Mouse (Mus musculus): ENCODE measurements around the gene Gm1979. TPM values are rescaled to one million over a fixed set of nuclear protein-coding genes. Genes with fewer than 3 reads are reported as not detected.

Gene Gm1979
- polyA plus RNA-seq (2021; fragmentation: Nextera tagmentation), result 0.09 TPM in 2 replicates
- long read RNA-seq, experiment 1, result 0 reads
- long read RNA-seq, experiment 2, partial matches to known transcripts, result 0 of 2 reads
- long read RNA-seq, experiment 2, other reads (novel, unspliced or antisense), result 2 of 2 reads

DNA sequence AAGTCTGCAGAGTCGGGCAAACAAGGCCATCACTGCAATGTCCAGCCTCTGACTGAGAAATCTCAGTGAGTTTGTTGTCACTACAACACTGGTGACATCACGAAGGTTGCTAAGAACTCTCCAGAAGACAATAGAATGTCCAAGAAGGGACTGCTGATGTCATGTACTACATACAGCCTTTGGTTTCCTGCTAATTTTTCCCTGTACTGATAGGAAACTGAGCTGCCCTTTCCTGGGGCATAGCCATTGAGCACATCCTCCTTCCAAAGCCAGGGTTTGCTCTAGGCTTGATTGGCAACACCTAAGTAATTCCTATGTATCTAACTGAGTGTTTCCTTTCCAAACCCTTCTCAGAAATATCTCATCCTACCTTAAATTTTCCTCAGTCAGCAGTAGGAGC is at the start of gene Gm1979:
Gene Gm1979, minus strand, starts transcription at position 101 of the 400 bp plus-strand sequence.

DNA sequence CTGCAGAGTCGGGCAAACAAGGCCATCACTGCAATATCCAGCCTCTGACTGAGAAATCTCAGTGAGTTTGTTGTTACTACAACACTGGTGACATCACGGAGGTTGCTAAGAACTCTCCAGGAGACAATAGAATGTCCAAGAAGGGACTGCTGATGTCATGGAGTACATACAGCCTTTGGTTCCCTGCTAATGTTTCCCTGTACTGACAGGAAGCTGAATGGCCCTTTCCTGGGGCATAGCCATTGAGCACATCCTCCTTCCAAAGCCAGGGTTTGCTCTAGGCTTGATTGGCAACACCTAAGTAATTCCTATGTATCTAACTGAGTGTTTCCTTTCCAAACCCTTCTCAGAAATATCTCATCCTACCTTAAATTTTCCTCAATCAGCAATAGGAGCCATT is 34.9 kb upstream of the Gm1979 start, which contains the start of gene Speer4a:
Gene Speer4a, minus strand, starts transcription at position 101 of the 400 bp plus-strand sequence.

DNA sequence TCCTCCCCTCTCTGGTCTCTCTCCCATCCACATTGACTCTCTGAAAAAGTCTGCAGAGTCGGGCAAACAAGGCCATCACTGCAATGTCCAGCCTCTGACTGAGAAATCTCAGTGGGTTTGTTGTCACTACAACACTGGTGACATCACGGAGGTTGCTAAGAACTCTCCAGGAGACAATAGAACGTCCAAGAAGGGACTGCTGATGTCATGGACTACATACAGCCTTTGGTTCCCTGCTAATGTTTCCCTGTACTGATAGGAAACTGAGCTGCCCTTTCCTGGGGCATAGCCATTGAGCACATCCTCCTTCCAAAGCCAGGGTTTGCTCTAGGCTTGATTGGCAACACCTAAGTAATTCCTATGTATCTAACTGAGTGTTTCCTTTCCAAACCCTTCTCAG is 18.2 kb upstream of the Gm1979 start, which contains the start of gene Gm5862:
Gene Gm5862, minus strand, starts transcription at position 101 of the 400 bp plus-strand sequence.

DNA sequence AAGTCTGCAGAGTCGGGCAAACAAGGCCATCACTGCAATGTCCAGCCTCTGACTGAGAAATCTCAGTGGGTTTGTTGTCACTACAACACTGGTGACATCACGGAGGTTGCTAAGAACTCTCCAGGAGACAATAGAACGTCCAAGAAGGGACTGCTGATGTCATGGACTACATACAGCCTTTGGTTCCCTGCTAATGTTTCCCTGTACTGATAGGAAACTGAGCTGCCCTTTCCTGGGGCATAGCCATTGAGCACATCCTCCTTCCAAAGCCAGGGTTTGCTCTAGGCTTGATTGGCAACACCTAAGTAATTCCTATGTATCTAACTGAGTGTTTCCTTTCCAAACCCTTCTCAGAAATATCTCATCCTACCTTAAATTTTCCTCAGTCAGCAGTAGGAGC is 16.0 kb downstream of the Gm1979 start, which contains the start of gene Gm21698:
Gene Gm21698, minus strand, starts transcription at position 101 of the 400 bp plus-strand sequence.

DNA sequence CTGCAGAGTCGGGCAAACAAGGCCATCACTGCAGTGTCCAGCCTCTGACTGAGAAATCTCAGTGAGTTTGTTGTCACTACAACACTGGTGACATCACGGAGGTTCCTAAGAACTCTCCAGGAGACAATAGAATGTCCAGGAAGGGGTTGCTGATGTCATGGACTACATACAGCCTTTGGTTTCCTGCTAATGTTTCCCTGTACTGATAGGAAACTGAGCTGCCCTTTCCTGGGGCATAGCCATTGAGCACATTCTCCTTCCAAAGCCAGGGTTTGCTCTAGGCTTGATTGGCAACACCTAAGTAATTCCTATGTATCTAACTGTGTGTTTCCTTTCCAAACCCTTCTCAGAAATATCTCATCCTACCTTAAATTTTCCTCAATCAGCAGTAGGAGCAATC is 32.0 kb downstream of the Gm1979 start, which contains the start of gene Gm21680:
Gene Gm21680, minus strand, starts transcription at position 101 of the 400 bp plus-strand sequence.

DNA sequence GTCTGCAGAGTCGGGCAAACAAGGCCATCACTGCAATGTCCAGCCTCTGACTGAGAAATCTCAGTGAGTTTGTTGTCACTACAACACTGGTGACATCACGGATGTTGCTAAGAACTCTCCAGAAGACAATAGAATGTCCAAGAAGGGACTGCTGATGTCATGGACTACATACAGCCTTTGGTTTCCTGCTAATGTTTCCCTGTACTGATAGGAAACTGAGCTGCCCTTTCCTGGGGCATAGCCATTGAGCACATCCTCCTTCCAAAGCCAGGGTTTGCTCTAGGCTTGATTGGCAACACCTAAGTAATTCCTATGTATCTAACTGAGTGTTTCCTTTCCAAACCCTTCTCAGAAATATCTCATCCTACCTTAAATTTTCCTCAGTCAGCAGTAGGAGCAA is 50.3 kb downstream of the Gm1979 start, which contains the start of gene Gm21671:
Gene Gm21671, minus strand, starts transcription at position 101 of the 400 bp plus-strand sequence.

Other genes starting within 250 kb of the Gm1979 start
- gene Actr3b, start 244.8 kb downstream of the Gm1979 start, polyA plus RNA-seq (2021; fragmentation: Nextera tagmentation), result 153 and 176 TPM in 2 replicates
- gene Gm21663, start 62.4 kb downstream of the Gm1979 start, polyA plus RNA-seq (2021; fragmentation: Nextera tagmentation), result not detected in 2 replicates
- 0.06 and 0.14 TPM in 2 replicates for gene Gm21671, start 50.4 kb downstream of the Gm1979 start, polyA plus RNA-seq (2021; fragmentation: Nextera tagmentation)
- gene Gm21680, start 32.1 kb downstream of the Gm1979 start, polyA plus RNA-seq (2021; fragmentation: Nextera tagmentation), result 0.10 TPM in 1 of 2 replicates, not detected in the other
- 0.08 and 0.09 TPM in 2 replicates for gene Gm21698, start 16.1 kb downstream of the Gm1979 start, polyA plus RNA-seq (2021; fragmentation: Nextera tagmentation)
- not detected in 2 replicates for gene Gm5862, start 18.1 kb upstream of the Gm1979 start, polyA plus RNA-seq (2021; fragmentation: Nextera tagmentation)
- gene Speer4a, start 34.8 kb upstream of the Gm1979 start, polyA plus RNA-seq (2021; fragmentation: Nextera tagmentation), result 0.08 TPM in 1 of 2 replicates, not detected in the other
- gene Gm7347, start 53.8 kb upstream of the Gm1979 start, polyA plus RNA-seq (2021; fragmentation: Nextera tagmentation), result not detected in 2 replicates
- 0.05 TPM in 1 of 2 replicates, not detected in the other for gene Gm10471, start 84.5 kb upstream of the Gm1979 start, polyA plus RNA-seq (2021; fragmentation: Nextera tagmentation)
- gene 5031410I06Rik, start 100.6 kb upstream of the Gm1979 start, polyA plus RNA-seq (2021; fragmentation: Nextera tagmentation), result not detected in 2 replicates
- gene Gm10220, start 116.6 kb upstream of the Gm1979 start, polyA plus RNA-seq (2021; fragmentation: Nextera tagmentation), result not detected in 2 replicates